Mouse (Mus musculus) cerebellum, adult 11-12 months (tissue): ENCODE data around the gene Dctd.

ENCODE experiments used
- DNase-seq: peaks from one replicate; pipeline ENCODE4 v3.0.0; 2022

Dctd gene

GRCm38 (mm10) chr8:48098792-48099191 is at the start of gene Dctd:
TSS of gene Dctd (plus strand) at chr8:48099092.
- DNase-seq = no peak

GRCm38 (mm10) chr8:48053611-48054010 is 45.3 kb upstream of the Dctd start:
- DNase-seq = no peak

GRCm38 (mm10) chr8:48063526-48064072 is 35.3 kb upstream of the Dctd start:
- DNase-seq = no peak

- DNase-seq = no peak
These were observed 24.7 kb upstream of the Dctd start for GRCm38 (mm10) chr8:48074149-48074548.

GRCm38 (mm10) chr8:48082343-48082742 is 16.5 kb upstream of the Dctd start:
- DNase-seq = no peak

GRCm38 (mm10) chr8:48090661-48091060 is 8.2 kb upstream of the Dctd start:
- DNase-seq = no peak

GRCm38 (mm10) chr8:48095378-48095777 is 3.5 kb upstream of the Dctd start:
- no peak for DNase-seq

GRCm38 (mm10) chr8:48097131-48097794 is 1.6 kb upstream of the Dctd start:
- peak; percentile 72 for DNase-seq

- no peak for DNase-seq
These were observed 732 bp upstream of the Dctd start for GRCm38 (mm10) chr8:48098081-48098639.

- no peak for DNase-seq
These were observed 1.4 kb downstream of the Dctd start for GRCm38 (mm10) chr8:48100100-48100787.

- DNase-seq = no peak
These were observed 10.5 kb downstream of the Dctd start for GRCm38 (mm10) chr8:48109373-48109855.

- peak; percentile 34 for DNase-seq
These were observed 11.2 kb downstream of the Dctd start for GRCm38 (mm10) chr8:48109856-48110780.

- no peak for DNase-seq
These were observed 15.7 kb downstream of the Dctd start for GRCm38 (mm10) chr8:48114591-48114990.

GRCm38 (mm10) chr8:48122991-48123390 is 24.1 kb downstream of the Dctd start:
- DNase-seq = no peak

- no peak for DNase-seq
These were observed 26.0 kb downstream of the Dctd start for GRCm38 (mm10) chr8:48124857-48125256.

GRCm38 (mm10) chr8:48126954-48127353 is 28.1 kb downstream of the Dctd start:
- DNase-seq = no peak

- no peak for DNase-seq
These were observed 31.4 kb downstream of the Dctd start for GRCm38 (mm10) chr8:48130266-48130665.

- no peak for DNase-seq
These were observed 34.4 kb downstream of the Dctd start for GRCm38 (mm10) chr8:48133321-48133720.

- DNase-seq = no peak
These were observed 38.1 kb downstream of the Dctd start for GRCm38 (mm10) chr8:48136804-48137650.

- DNase-seq = no peak
These were observed 38.7 kb downstream of the Dctd start for GRCm38 (mm10) chr8:48137651-48137937.

GRCm38 (mm10) chr8:48141023-48141422 is 42.1 kb downstream of the Dctd start:
- no peak for DNase-seq

- no peak for DNase-seq
These were observed 46.9 kb downstream of the Dctd start for GRCm38 (mm10) chr8:48145766-48146165.
